Mouse (Mus musculus) kidney, postnatal 25 days (tissue): ENCODE data around the gene Zfp592.

Source experiments
- DNase-seq, 2 experiments: peaks; one replicate each; pipeline ENCODE4 v3.0.0; 2021; ENCODE audit warnings: mixed read lengths in 2 of 2

Zfp592 gene

GRCm38 (mm10) chr7:81058712-81059154 is 65.3 kb downstream of the Zfp592 start:
- no peak for DNase-seq

DNA sequence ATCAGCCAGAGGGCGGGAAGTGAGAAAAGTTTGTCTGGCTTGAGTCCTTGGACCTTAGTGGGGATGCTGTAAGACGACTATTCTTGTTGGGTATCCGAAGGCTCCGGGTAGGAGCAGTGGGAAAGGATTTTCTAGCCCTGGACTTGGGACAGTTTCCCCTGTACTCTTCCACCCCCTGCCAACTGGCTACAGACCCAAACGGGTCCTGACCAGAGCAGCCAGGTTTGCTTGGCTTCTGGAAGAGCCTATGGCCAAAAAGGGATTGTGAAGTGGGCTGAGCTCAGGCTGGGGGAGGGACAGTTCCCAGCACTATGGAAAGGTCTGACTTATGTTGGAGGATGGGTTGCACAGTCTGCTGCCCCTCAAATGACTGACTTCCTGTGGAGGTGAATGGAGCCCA is 65.9 kb downstream of the Zfp592 start:
- DNase-seq = no peak

DNA sequence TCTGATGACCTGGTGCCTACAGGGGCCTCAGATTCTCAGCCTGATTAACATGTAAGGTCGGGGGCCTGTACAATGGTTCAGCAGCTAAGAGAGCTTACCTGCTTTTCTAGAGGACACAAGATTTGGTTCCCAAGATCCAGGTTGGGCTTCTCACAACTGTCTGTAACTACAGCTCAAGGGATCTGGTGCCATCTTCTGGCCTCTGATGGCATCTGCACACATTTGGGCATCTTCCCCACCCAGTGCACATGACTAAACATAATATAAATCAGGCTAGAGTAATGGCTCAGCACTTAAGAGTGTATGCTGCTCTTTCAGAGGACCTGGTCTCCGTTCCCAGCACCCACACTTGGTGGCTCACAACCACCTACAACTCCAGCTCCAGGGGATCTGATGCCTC is 67.4 kb downstream of the Zfp592 start:
- DNase-seq = peak; percentile 66

DNA sequence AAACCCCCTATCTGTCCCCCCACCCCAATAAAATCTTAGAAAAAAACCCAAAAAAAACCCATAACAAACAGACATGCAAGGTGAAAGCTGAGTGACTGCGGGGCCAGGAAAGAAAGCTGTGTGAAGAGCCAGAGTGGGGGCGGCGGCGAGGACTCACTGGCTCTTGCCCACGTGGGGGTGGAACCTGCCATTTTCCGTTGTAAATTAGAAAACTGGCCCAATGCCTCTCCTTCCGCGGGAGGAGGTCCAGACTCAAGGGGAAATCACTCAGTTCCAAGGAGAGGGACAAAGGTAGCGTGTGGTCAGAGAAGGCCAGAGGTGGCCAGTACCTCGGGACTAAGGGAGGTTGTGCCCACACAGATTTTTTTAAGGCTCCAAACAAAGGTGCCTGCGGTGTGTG is 68.5 kb downstream of the Zfp592 start:
- peak; percentile 65 to 85 for DNase-seq

- no peak for DNase-seq
Observed at GRCm38 (mm10) chr7:81063332-81063731, 69.9 kb downstream of the Zfp592 start.

GRCm38 (mm10) chr7:81066714-81067113 is 73.2 kb downstream of the Zfp592 start:
- no peak for DNase-seq

DNA sequence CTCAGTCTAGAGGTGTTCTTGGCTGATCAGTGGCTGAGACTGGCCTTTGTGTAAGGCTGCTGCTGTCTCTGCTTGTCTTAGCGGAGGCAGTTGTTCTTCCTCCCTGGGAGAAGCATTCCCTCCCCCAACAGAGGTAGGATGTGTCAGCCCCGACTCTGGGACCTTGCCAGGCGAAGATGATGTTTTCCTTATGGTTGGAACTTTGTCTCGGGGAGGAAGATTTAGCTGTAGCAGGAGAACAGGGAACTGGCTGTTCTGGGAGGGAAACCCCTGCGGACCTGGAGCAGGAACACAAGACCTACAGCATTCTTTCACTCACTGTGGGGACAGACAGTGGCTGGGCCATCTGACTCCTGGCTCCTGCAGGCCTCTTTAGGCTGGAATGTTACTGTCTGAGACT is 79.0 kb downstream of the Zfp592 start:
- DNase-seq = peak; percentile 53 to 62

GRCm38 (mm10) chr7:81073273-81073672 is 79.8 kb downstream of the Zfp592 start:
- DNase-seq = no peak

DNA sequence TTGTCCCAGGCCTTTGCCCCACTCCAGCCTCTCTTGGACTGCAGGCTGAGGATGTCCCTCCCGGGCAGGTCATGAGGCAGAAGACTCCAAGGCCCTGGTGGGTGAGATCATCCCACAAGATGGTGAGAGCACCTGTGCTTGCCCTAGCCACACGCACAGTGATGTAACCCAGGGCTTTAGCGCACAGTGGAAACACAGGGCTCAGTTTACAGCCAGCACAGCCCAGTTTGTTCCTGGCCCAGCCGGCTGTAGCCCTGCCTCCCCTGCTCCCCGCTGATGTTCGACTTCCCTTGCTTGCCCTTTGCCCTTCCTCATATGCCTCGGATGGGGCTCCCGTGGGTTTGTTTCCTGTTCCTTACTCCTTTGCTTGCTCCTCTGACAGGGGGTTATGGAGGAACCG is 81.1 kb downstream of the Zfp592 start:
- DNase-seq = peak in 1 of 2 experiments; percentile 53

DNA sequence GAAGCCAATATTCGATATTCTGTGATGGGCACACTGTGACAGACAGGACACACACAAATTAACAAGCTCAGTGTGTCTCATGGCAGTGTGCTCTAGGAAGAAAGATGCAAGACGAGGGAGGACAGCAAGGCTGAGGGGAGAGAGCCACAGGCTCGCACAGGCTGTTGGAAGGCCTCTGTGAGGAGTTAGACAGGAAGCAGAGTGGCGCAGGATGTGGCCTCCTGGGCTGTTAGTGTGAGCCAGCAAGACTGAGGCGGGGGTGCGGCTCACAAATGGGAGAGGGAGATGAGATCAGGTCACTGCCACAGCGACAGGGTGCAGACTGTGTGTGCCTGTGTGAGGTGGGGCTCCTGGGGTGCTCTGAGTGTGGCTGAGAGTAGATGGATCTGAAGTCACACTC is 81.8 kb downstream of the Zfp592 start:
- DNase-seq = no peak

DNA sequence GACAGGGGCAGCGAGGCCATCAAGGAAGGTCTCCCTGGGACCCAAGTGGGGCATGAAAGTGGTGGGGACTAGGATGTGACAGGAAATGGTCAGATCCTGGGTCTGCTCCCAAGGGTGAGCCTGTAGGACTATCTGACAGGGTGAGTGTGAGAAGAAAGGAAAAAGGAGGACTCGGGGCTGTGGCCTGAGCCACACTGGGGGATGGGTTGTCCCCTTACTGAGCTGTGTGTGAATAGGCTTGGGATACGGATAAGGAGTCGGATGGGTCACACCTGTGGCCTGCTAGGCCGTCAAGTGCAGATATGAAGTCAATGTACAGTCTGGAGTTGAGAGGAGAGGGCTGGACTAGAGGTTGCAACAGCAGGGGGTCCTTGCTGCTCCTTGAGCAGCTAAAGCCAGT is 82.3 kb downstream of the Zfp592 start:
- no peak for DNase-seq

GRCm38 (mm10) chr7:81077009-81077408 is 83.5 kb downstream of the Zfp592 start:
- DNase-seq = no peak

GRCm38 (mm10) chr7:81078740-81079139 is 85.3 kb downstream of the Zfp592 start:
- no peak for DNase-seq

- no peak for DNase-seq
Observed at GRCm38 (mm10) chr7:81093420-81093965, 100.0 kb downstream of the Zfp592 start.

DNA sequence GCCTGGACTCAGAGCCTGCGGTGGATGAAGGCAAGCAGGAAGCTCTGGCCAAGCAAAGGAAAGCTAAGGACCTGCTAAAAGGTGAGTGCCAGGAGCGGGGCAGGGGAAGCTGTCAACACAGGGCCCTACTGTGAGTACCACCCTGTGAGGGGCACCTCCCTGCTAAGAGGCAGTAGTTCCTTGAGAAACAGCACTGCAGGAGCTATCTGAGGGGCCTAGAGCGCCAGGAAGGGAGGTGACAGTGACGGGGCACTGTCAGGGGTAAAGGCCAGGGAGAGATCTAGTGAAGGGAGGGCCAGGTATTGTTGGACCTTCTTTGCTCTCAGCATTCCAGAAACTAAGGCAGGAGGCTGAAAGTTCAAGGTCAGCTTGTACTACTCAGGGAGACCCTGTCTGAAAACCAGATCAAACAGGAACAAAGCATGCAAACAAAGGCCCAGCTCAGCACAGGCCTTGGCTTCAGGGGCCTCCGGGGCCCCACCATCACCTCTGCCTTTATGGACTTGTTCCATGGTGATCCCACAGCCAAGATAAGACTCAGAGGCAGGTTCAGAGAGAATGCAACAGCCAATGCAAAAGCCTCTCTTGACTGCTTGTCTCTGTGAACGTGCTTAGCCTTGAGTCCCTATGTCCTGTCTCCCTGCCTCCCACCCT is 100.8 kb downstream of the Zfp592 start:
- no peak for DNase-seq
